Mouse (Mus musculus): ENCODE measurements around the gene Traf3ip3. TPM values are rescaled to one million over a fixed set of nuclear protein-coding genes. Genes with fewer than 3 reads are reported as not detected.

Gene Traf3ip3
- total RNA-seq, 1 experiment, result 0.67 TPM

DNA sequence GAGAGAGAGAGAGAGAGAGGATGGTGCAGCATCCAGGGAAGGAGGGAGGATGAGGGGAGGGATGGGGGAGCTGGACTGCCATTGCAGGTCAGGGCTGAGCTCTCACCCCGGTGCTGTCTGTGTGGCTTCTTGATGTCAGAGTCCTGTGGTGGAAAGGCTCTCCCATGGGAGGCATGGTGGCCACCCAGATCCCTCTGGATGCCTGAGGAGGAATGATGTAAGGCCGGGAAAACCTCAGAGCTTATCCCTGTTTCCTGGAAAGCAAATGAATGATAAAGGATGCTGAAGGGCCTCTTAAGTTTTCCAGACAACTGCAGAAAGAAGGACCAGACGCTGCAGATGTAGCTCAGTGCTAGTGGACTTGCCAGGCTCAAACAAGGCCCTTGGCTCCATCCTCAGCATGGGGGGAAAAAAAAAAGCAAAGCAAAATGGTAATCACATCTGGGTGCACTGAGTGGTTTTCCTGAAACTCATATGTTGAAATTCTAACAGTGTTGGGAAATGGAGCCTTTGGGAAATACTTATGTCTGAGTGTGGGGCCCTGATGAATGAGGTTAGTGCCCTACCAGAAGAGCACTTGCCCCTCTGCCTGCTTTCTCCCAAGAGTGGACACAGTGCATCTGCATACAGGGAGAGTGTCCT, 6.2 kb downstream of the Traf3ip3 start:
- Histone ChIP-seq H3K9ac (ENCODE audit: insufficient read depth, low read depth, low read length, poor library complexity, severe bottlenecking) (no peak overlapping the region), H3K9me3 (ENCODE audit: control insufficient read depth, insufficient read depth, low read depth, low read length) (no peaks in the 10 kb centered on the region), H3K36me3 (ENCODE audit: control insufficient read depth, insufficient read depth, low read length, poor library complexity, severe bottlenecking) (no peaks in the 10 kb centered on the region), H3K4me1 (ENCODE audit: control insufficient read depth in 2 of 2, insufficient read depth in 2 of 2, low read length in 2 of 2, poor library complexity in 1 of 2) (no peaks in the 10 kb centered on the region), H3K27ac (ENCODE audit: insufficient read depth, low read depth, low read length, poor library complexity, severe bottlenecking) (no peak overlapping the region), H3K4me3 (ENCODE audit: insufficient read depth in 1 of 2, low read depth in 1 of 2, low read length in 2 of 2, poor library complexity in 1 of 2, severe bottlenecking in 1 of 2) (no peak overlapping the region)
- in situ Hi-C loops (cut with MboI; ENCODE audit: low sequenced_read_pairs in 2 of 2, unreplicated experiment in 2 of 2), result no loop called here
- DNase-seq (ENCODE audit: low read depth, low spot score), result no peak
- TF ChIP-seq ZNF384 (IDR thresholded peaks at IDR 0.05; ENCODE audit: low read depth, low read length) (no peak), CHD2 (IDR thresholded peaks at IDR 0.05; ENCODE audit: low read depth, low read length) (no peak), MAFK (IDR thresholded peaks at IDR 0.05; ENCODE audit: insufficient read depth, low read depth, low read length) (no peak), ZC3H11A (IDR thresholded peaks at IDR 0.05; ENCODE audit: borderline replicate concordance, low read depth, low read length) (no peak), HCFC1 (IDR thresholded peaks at IDR 0.05; ENCODE audit: borderline replicate concordance, insufficient read depth, low read length) (no peak)

DNA sequence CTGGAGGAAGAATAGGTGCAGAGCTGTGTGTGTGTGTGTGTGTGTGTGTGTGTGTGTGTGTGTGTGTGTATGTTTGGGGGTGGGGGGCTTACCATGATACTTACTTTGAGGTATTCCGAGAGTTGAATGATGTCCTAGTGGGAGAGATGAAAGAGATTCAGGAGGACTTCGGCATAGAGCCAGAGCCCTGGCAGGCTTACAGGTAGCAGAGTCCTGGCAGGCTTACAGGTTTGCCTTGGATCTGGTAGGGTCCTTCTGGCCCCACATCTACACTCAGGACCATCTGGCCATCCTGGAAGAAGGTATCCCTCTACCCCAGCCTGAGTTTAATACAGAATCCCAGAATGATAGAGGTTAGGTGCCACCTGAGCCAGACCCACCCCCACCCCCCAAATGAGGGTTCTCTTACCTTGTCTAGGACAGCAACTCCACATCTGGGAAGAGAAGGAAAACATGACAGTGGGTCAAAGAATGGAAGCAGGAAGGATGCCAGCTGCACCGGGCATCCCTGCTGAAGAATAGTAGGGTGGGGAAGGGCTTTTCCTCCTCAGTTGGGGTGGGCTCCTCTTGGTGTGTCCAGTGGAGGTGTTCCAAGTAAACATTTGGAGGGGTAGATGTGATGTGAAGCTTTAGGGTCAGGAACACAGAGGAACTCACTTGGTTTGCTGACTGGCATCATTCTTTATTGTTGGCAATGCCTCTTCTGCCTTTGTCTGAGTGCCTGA, 6.9 kb downstream of the Traf3ip3 start:
- Histone ChIP-seq H3K9ac (ENCODE audit: insufficient read depth, low read depth, low read length, poor library complexity, severe bottlenecking) (no peak overlapping the region), H3K27ac (ENCODE audit: insufficient read depth, low read depth, low read length, poor library complexity, severe bottlenecking) (no peak overlapping the region), H3K4me3 (ENCODE audit: insufficient read depth in 1 of 2, low read depth in 1 of 2, low read length in 2 of 2, poor library complexity in 1 of 2, severe bottlenecking in 1 of 2) (no peak overlapping the region), H3K36me3 (ENCODE audit: control insufficient read depth, insufficient read depth, low read length, poor library complexity, severe bottlenecking) (no peaks in the 10 kb centered on the region), H3K4me1 (ENCODE audit: control insufficient read depth in 2 of 2, insufficient read depth in 2 of 2, low read length in 2 of 2, poor library complexity in 1 of 2) (no peaks in the 10 kb centered on the region), H3K9me3 (ENCODE audit: control insufficient read depth, insufficient read depth, low read depth, low read length) (no peaks in the 10 kb centered on the region)
- in situ Hi-C loops (cut with MboI; ENCODE audit: low sequenced_read_pairs in 2 of 2, unreplicated experiment in 2 of 2), result no loop called here
- DNase-seq (ENCODE audit: low read depth, low spot score), result no peak
- TF ChIP-seq ZNF384 (IDR thresholded peaks at IDR 0.05; ENCODE audit: low read depth, low read length) (no peak), HCFC1 (IDR thresholded peaks at IDR 0.05; ENCODE audit: borderline replicate concordance, insufficient read depth, low read length) (no peak), ZC3H11A (IDR thresholded peaks at IDR 0.05; ENCODE audit: borderline replicate concordance, low read depth, low read length) (no peak), MAFK (IDR thresholded peaks at IDR 0.05; ENCODE audit: insufficient read depth, low read depth, low read length) (no peak), CHD2 (IDR thresholded peaks at IDR 0.05; ENCODE audit: low read depth, low read length) (no peak)

DNA sequence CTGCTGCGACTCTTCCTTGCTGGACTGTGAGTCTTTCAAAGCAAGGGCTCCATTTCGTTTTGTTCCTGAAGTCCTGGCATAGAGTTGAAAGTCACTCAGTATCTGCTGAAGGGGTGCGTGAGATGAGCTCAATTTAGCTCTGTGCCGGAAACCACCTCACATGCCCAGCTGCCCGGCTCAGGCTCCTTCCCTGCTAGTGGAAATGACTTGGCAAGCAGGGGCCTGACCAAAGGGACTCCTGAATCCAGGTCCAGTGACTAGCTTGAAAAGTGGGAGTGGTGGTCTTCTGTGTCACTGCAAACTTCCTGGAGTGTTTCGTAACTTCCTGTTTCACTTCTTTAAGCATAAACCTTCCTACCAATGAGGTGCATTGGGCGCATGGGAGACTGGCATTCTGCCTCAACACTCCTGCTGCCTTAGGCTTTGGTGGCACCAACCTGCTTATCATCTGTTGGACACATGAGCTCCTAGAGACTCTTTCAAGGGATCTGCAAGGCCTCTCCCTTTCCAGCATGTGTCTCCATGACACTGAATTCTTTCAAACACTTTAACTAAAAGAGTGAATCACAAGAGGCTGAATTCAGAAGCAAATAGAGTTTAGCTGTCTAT, 9.7 kb downstream of the Traf3ip3 start:
- DNase-seq (ENCODE audit: low read depth, low spot score), result no peak
- TF ChIP-seq ZNF384 (IDR thresholded peaks at IDR 0.05; ENCODE audit: low read depth, low read length) (no peak), ZC3H11A (IDR thresholded peaks at IDR 0.05; ENCODE audit: borderline replicate concordance, low read depth, low read length) (no peak), CHD2 (IDR thresholded peaks at IDR 0.05; ENCODE audit: low read depth, low read length) (no peak), HCFC1 (IDR thresholded peaks at IDR 0.05; ENCODE audit: borderline replicate concordance, insufficient read depth, low read length) (no peak), MAFK (IDR thresholded peaks at IDR 0.05; ENCODE audit: insufficient read depth, low read depth, low read length) (no peak)
- no peak overlapping the region for H3K4me3 ChIP-seq (ENCODE audit: insufficient read depth in 1 of 2, low read depth in 1 of 2, low read length in 2 of 2, poor library complexity in 1 of 2, severe bottlenecking in 1 of 2)
- no peak overlapping the region for H3K9ac ChIP-seq (ENCODE audit: insufficient read depth, low read depth, low read length, poor library complexity, severe bottlenecking)
- H3K9me3 ChIP-seq (ENCODE audit: control insufficient read depth, insufficient read depth, low read depth, low read length), result no peaks in the 10 kb centered on the region
- in situ Hi-C loops (cut with MboI; ENCODE audit: low sequenced_read_pairs in 2 of 2, unreplicated experiment in 2 of 2), result no loop called here
- H3K36me3 ChIP-seq (ENCODE audit: control insufficient read depth, insufficient read depth, low read length, poor library complexity, severe bottlenecking), result no peaks in the 10 kb centered on the region
- H3K27ac ChIP-seq (ENCODE audit: insufficient read depth, low read depth, low read length, poor library complexity, severe bottlenecking), result no peak overlapping the region
- no peaks in the 10 kb centered on the region for H3K4me1 ChIP-seq (ENCODE audit: control insufficient read depth in 2 of 2, insufficient read depth in 2 of 2, low read length in 2 of 2, poor library complexity in 1 of 2)

DNA sequence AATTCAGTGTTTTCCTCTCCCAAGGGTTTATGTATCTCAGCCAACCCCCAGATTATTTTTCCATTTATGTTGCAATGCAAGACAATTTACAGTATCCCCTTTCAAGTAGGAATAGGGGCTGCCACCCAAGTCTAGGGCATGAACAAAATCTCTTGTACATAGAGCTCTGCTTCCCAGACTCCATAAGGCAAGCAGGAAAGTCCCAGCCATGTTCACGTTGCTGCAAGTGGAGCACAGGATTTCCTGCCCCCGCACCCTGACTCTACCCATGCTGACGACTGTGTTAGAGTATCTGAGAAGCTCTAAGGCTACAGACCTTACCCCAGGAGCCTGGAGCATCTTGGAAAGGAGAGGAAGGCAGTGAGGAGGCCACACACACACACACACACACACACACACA, 11.7 kb downstream of the Traf3ip3 start:
- TF ChIP-seq CHD2 (IDR thresholded peaks at IDR 0.05; ENCODE audit: low read depth, low read length), result no peak
- TF ChIP-seq ZNF384 (IDR thresholded peaks at IDR 0.05; ENCODE audit: low read depth, low read length), result no peak
- no peak for TF ChIP-seq ZC3H11A (IDR thresholded peaks at IDR 0.05; ENCODE audit: borderline replicate concordance, low read depth, low read length)
- TF ChIP-seq HCFC1 (IDR thresholded peaks at IDR 0.05; ENCODE audit: borderline replicate concordance, insufficient read depth, low read length), result no peak
- TF ChIP-seq MAFK (IDR thresholded peaks at IDR 0.05; ENCODE audit: insufficient read depth, low read depth, low read length), result no peak
- in situ Hi-C loops (cut with MboI; ENCODE audit: low sequenced_read_pairs in 2 of 2, unreplicated experiment in 2 of 2), result no loop called here
- H3K36me3 ChIP-seq (ENCODE audit: control insufficient read depth, insufficient read depth, low read length, poor library complexity, severe bottlenecking), result no peaks in the 10 kb centered on the region
- H3K4me3 ChIP-seq (ENCODE audit: insufficient read depth in 1 of 2, low read depth in 1 of 2, low read length in 2 of 2, poor library complexity in 1 of 2, severe bottlenecking in 1 of 2), result no peak overlapping the region
- no peak overlapping the region for H3K9ac ChIP-seq (ENCODE audit: insufficient read depth, low read depth, low read length, poor library complexity, severe bottlenecking)
- H3K4me1 ChIP-seq (ENCODE audit: control insufficient read depth in 2 of 2, insufficient read depth in 2 of 2, low read length in 2 of 2, poor library complexity in 1 of 2), result no peaks in the 10 kb centered on the region
- no peak overlapping the region for H3K27ac ChIP-seq (ENCODE audit: insufficient read depth, low read depth, low read length, poor library complexity, severe bottlenecking)
- H3K9me3 ChIP-seq (ENCODE audit: control insufficient read depth, insufficient read depth, low read depth, low read length), result no peaks in the 10 kb centered on the region
- no peak for DNase-seq (ENCODE audit: low read depth, low spot score)

All from ES-E14 (cell line).